Comparison of ENCODE assay signal across 14 mouse cellular contexts in genomic region chr1:137560389-137561268, GRCm38 (mm10).
A peak's percentile ranks its signal among the peaks of the same experiment; 100 is the strongest.
DNase-seq lines count a peak whose midpoint lies in the region; ATAC-seq and TF ChIP-seq lines count a peak whose summit lies in the region.
"Had no signal": no experiment of that assay in that cellular context is flagged by ENCODE, and none has a peak within 500 bp of the region (broad histone marks: within the 10 kb centered on the region; RNA-seq: fewer than 3 reads in every experiment).

No protein-coding gene starts in this region.

- no peak for TF ChIP-seq POLR2A in cerebellum, adult 2 months (IDR thresholded peaks at IDR 0.05; ENCODE audit: borderline replicate concordance, insufficient read depth, low read length)

- 30% methylated on average over 11 of the region's 11 CpGs for WGBS in kidney, embryonic 16.5 days
- 29% methylated on average over 11 of the region's 11 CpGs for WGBS in lung, embryonic 16.5 days
- 74% methylated on average over 11 of the region's 11 CpGs for WGBS in cerebellum, adult 2 months

- no peak overlapping the region for H3K4me3 ChIP-seq in kidney, embryonic 16.5 days (ENCODE audit: low read length)
- no peak overlapping the region for H3K4me3 ChIP-seq in lung, embryonic 16.5 days (ENCODE audit: low read length)
- no peak overlapping the region for H3K4me3 ChIP-seq in cerebellum, adult 2 months (replicated peaks; ENCODE audit: insufficient read depth, low read depth, low read length)
- H3K4me3 ChIP-seq: hindbrain, embryonic 15.5 days had no signal

- no peaks in the 10 kb centered on the region for H3K36me3 ChIP-seq in kidney, embryonic 16.5 days (ENCODE audit: insufficient read depth, low read length)
- H3K36me3 ChIP-seq in lung, embryonic 16.5 days (ENCODE audit: control insufficient read depth, insufficient read depth, low read length) = no peaks in the 10 kb centered on the region
- H3K36me3 ChIP-seq: G1E; hindbrain, embryonic 15.5 days had no signal

- no peaks in the 10 kb centered on the region for H3K27me3 ChIP-seq in kidney, embryonic 16.5 days (ENCODE audit: insufficient read depth, low read length)
- no peaks in the 10 kb centered on the region for H3K27me3 ChIP-seq in lung, embryonic 16.5 days (ENCODE audit: control insufficient read depth, insufficient read depth, low read depth, low read length)
- H3K27me3 ChIP-seq in cerebellum, adult 2 months (ENCODE audit: control insufficient read depth, insufficient read depth, low read length) = no peaks in the 10 kb centered on the region
- H3K27me3 ChIP-seq: hindbrain, embryonic 15.5 days had no signal

- ATAC-seq in kidney, embryonic 16.5 days (ENCODE audit: low FRiP score, low TSS enrichment) = peak; percentile 70
- ATAC-seq in lung, embryonic 16.5 days (ENCODE audit: low read depth) = peak; percentile 54

- no peak for TF ChIP-seq CTCF in cerebellum, adult 2 months (IDR thresholded peaks at IDR 0.05; ENCODE audit: borderline replicate concordance, insufficient read depth, low read depth, low read length)

- peak; percentile 23 for DNase-seq in embryo, embryonic 10 days (ENCODE audit: low spot score)
- no peak for DNase-seq in embryo, embryonic 11 days
- no peak for DNase-seq in kidney, postnatal 10 days
- peak; percentile 91 for DNase-seq in 416B (ENCODE audit: low read depth)
- no peak for DNase-seq in cerebellum, adult 2 months
- DNase-seq in gastrocnemius, postnatal 10 days = no peak
- DNase-seq: cerebellum, postnatal 36 days; kidney, postnatal 4 days; thymus, postnatal 25 days had no signal

- no peak overlapping the region for H3K4me2 ChIP-seq in kidney, embryonic 16.5 days (replicated peaks; ENCODE audit: low read depth, low read length)
- peak overlapping the region; percentile 17; the same call in 1 of the 2 replicates for H3K4me2 ChIP-seq in lung, embryonic 16.5 days (ENCODE audit: low read depth, low read length)
- H3K4me2 ChIP-seq: hindbrain, embryonic 15.5 days had no signal

- H3K9ac ChIP-seq in kidney, embryonic 16.5 days (replicated peaks; ENCODE audit: low read length) = no peak overlapping the region
- no peak overlapping the region for H3K9ac ChIP-seq in lung, embryonic 16.5 days (ENCODE audit: low read length)
- H3K9ac ChIP-seq: hindbrain, embryonic 15.5 days had no signal

- no peaks in the 10 kb centered on the region for H3K4me1 ChIP-seq in kidney, embryonic 16.5 days (ENCODE audit: insufficient read depth, low read length)
- H3K4me1 ChIP-seq in lung, embryonic 16.5 days (replicated peaks; ENCODE audit: control insufficient read depth, insufficient read depth, low read length) = 0 out of 2 replicates have a peak, but pooled peaks cover 8% of the 10 kb centered on the region
- H3K4me1 ChIP-seq in cerebellum, adult 2 months (ENCODE audit: control insufficient read depth, insufficient read depth, low read length) = no peaks in the 10 kb centered on the region
- H3K4me1 ChIP-seq: hindbrain, embryonic 15.5 days had no signal

- no peaks in the 10 kb centered on the region for H3K9me3 ChIP-seq in kidney, embryonic 16.5 days (ENCODE audit: low read length)
- no peaks in the 10 kb centered on the region for H3K9me3 ChIP-seq in lung, embryonic 16.5 days (ENCODE audit: control insufficient read depth, low read length)
- H3K9me3 ChIP-seq: hindbrain, embryonic 15.5 days had no signal

- H3K27ac ChIP-seq in kidney, embryonic 16.5 days (ENCODE audit: low read length) = peak overlapping the region; percentile 56
- H3K27ac ChIP-seq in lung, embryonic 16.5 days (ENCODE audit: low read length) = peak overlapping the region; percentile 67
- no peak overlapping the region for H3K27ac ChIP-seq in cerebellum, adult 2 months (ENCODE audit: insufficient read depth, low read length)
- H3K27ac ChIP-seq: hindbrain, embryonic 15.5 days; macrophage had no signal

Comparison
In these comparisons a context has a peak if more than half of its experiments do, and no peak if none do; other contexts are left out.
1. DNase-seq: peak in embryo, embryonic 10 days (single experiment) and 416B (single experiment); none in embryo, embryonic 11 days (single experiment), kidney, postnatal 10 days (single experiment), cerebellum, adult 2 months (0 of 2) and gastrocnemius, postnatal 10 days (single experiment).